8 mouse cellular contexts compared by ENCODE assay signal in the genomic region with DNA sequence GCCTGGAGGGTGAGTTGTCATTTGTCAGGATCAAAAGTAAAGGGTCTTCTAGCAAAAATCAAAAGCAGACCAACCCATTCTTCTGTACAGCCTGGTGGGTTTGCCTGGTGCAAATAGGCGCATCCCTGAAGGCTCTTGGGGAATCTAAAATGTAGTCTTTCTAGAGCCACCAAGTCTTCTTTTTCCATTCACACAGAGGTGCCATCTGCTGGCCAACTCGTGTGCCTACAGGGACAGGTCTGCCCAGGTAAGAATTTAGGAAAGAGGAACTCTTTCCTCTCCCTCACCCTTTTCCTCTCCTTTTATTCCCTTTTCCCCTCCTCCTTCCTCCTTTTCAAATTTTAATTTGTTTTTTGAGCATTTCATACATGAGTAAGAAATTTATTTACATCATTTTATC.
DNase-seq lines count a peak whose midpoint lies in the region; ATAC-seq and TF ChIP-seq lines count a peak whose summit lies in the region.

No protein-coding gene starts in this region.

- H3K27me3 ChIP-seq in hindbrain, postnatal 0 days (ENCODE audit: insufficient read depth, low read length), result no peaks in the 10 kb centered on the region
- H3K27me3 ChIP-seq in hindbrain, embryonic 12.5 days, result no peaks in the 10 kb centered on the region
- no peaks in the 10 kb centered on the region for H3K27me3 ChIP-seq in testis, adult 2 months (ENCODE audit: control insufficient read depth, insufficient read depth, low read length)
- no peaks in the 10 kb centered on the region for H3K27me3 ChIP-seq in stomach, postnatal 0 days (ENCODE audit: control insufficient read depth, insufficient read depth, low read length)
- H3K27me3 ChIP-seq in forebrain, embryonic 13.5 days, result no peaks in the 10 kb centered on the region

- no peak overlapping the region for H3K4me3 ChIP-seq in hindbrain, postnatal 0 days (ENCODE audit: low read length)
- H3K4me3 ChIP-seq in hindbrain, embryonic 12.5 days, result no peak overlapping the region
- no peak overlapping the region for H3K4me3 ChIP-seq in testis, adult 2 months (ENCODE audit: control insufficient read depth, low read depth, low read length)
- no peak overlapping the region for H3K4me3 ChIP-seq in stomach, postnatal 0 days (ENCODE audit: low read depth, low read length)
- no peak overlapping the region for H3K4me3 ChIP-seq in forebrain, embryonic 13.5 days

- TF ChIP-seq CTCF in hindbrain, postnatal 0 days (IDR thresholded peaks at IDR 0.05; ENCODE audit: low read depth), result peak; percentile 69
- TF ChIP-seq CTCF in testis, adult 2 months (IDR thresholded peaks at IDR 0.05; ENCODE audit: control insufficient read depth, insufficient read depth, insufficient replicate concordance, low read depth, low read length), result peak; percentile 35; the same call in 1 of the 2 replicates
- TF ChIP-seq CTCF in stomach, postnatal 0 days (IDR thresholded peaks at IDR 0.05; ENCODE audit: low read depth), result peak; percentile 70

- H3K27ac ChIP-seq in hindbrain, postnatal 0 days, result no peak overlapping the region
- H3K27ac ChIP-seq in hindbrain, embryonic 12.5 days, result no peak overlapping the region
- no peak overlapping the region for H3K27ac ChIP-seq in testis, adult 2 months (ENCODE audit: control insufficient read depth, insufficient read depth, low read depth, low read length)
- H3K27ac ChIP-seq in stomach, postnatal 0 days (replicated peaks), result no peak overlapping the region
- H3K27ac ChIP-seq in forebrain, embryonic 13.5 days, result no peak overlapping the region

- peak; percentile 58 for DNase-seq in hindbrain, postnatal 0 days (ENCODE audit: low spot score)
- no peak for DNase-seq in testis, postnatal 14 days (ENCODE audit: low spot score)
- peak; percentile 10 for DNase-seq in cerebellum, postnatal 36 days
- DNase-seq in stomach, postnatal 0 days (ENCODE audit: low spot score), result no peak
- no peak for DNase-seq in spleen, postnatal 10 days (ENCODE audit: low spot score in 2 of 2)

- no peaks in the 10 kb centered on the region for H3K36me3 ChIP-seq in hindbrain, postnatal 0 days (ENCODE audit: insufficient read depth, low read length)
- no peaks in the 10 kb centered on the region for H3K36me3 ChIP-seq in hindbrain, embryonic 12.5 days
- H3K36me3 ChIP-seq in testis, adult 2 months (ENCODE audit: control insufficient read depth, insufficient read depth, low read length), result no peaks in the 10 kb centered on the region
- no peaks in the 10 kb centered on the region for H3K36me3 ChIP-seq in stomach, postnatal 0 days (ENCODE audit: control insufficient read depth, insufficient read depth, low read length)
- no peaks in the 10 kb centered on the region for H3K36me3 ChIP-seq in forebrain, embryonic 13.5 days (ENCODE audit: poor library complexity, severe bottlenecking)

- WGBS in hindbrain, postnatal 0 days, result 20% methylated on average over 2 of the region's 2 CpGs
- 21% methylated on average over 2 of the region's 2 CpGs for WGBS in hindbrain, embryonic 12.5 days
- WGBS in stomach, postnatal 0 days, result 21% methylated on average over 2 of the region's 2 CpGs
- 31% methylated on average over 2 of the region's 2 CpGs for WGBS in forebrain, embryonic 13.5 days

- ATAC-seq in hindbrain, postnatal 0 days, result no peak
- no peak for ATAC-seq in hindbrain, embryonic 12.5 days (ENCODE audit: low FRiP score)
- ATAC-seq in stomach, postnatal 0 days (ENCODE audit: low FRiP score, low TSS enrichment), result no peak
- ATAC-seq in forebrain, embryonic 13.5 days, result no peak

- TF ChIP-seq POLR2A in testis, adult 2 months (IDR thresholded peaks at IDR 0.05; ENCODE audit: control insufficient read depth, low read depth, low read length), result no peak

- H3K9me3 ChIP-seq in hindbrain, postnatal 0 days (ENCODE audit: low read length), result no peaks in the 10 kb centered on the region
- no peaks in the 10 kb centered on the region for H3K9me3 ChIP-seq in hindbrain, embryonic 12.5 days (replicated peaks)
- H3K9me3 ChIP-seq in stomach, postnatal 0 days (ENCODE audit: control insufficient read depth, low read length), result no peaks in the 10 kb centered on the region
- no peaks in the 10 kb centered on the region for H3K9me3 ChIP-seq in forebrain, embryonic 13.5 days (replicated peaks)

- H3K9ac ChIP-seq in hindbrain, postnatal 0 days (replicated peaks; ENCODE audit: low read length), result no peak overlapping the region
- no peak overlapping the region for H3K9ac ChIP-seq in hindbrain, embryonic 12.5 days
- no peak overlapping the region for H3K9ac ChIP-seq in stomach, postnatal 0 days (ENCODE audit: low read length)
- H3K9ac ChIP-seq in forebrain, embryonic 13.5 days, result no peak overlapping the region

- H3K4me2 ChIP-seq in hindbrain, postnatal 0 days (ENCODE audit: low read depth, low read length), result no peak overlapping the region
- no peak overlapping the region for H3K4me2 ChIP-seq in hindbrain, embryonic 12.5 days (replicated peaks)
- no peak overlapping the region for H3K4me2 ChIP-seq in stomach, postnatal 0 days (replicated peaks; ENCODE audit: low read depth)
- H3K4me2 ChIP-seq in forebrain, embryonic 13.5 days, result no peak overlapping the region

- no peaks in the 10 kb centered on the region for H3K4me1 ChIP-seq in hindbrain, postnatal 0 days (ENCODE audit: insufficient read depth, low read length)
- no peaks in the 10 kb centered on the region for H3K4me1 ChIP-seq in hindbrain, embryonic 12.5 days
- H3K4me1 ChIP-seq in testis, adult 2 months (ENCODE audit: control insufficient read depth, insufficient read depth, low read length), result no peaks in the 10 kb centered on the region; the same call in 1 of the 2 replicates
- no peaks in the 10 kb centered on the region for H3K4me1 ChIP-seq in stomach, postnatal 0 days (replicated peaks; ENCODE audit: control insufficient read depth, insufficient read depth)
- no peaks in the 10 kb centered on the region for H3K4me1 ChIP-seq in forebrain, embryonic 13.5 days

- TF ChIP-seq EP300 in stomach, postnatal 0 days (optimal IDR thresholded peaks at IDR 0.05), result no peak

Comparison
In these comparisons a context has a peak if more than half of its experiments do, and no peak if none do; other contexts are left out.
1. DNase-seq: peak in hindbrain, postnatal 0 days (single experiment) and cerebellum, postnatal 36 days (2 of 2); none in testis, postnatal 14 days (single experiment), stomach, postnatal 0 days (single experiment) and spleen, postnatal 10 days (0 of 2).
2. Peak in every context shown above with its lines, with median percentiles within 50 percentile points of each other: CTCF ChIP-seq.